Mouse (Mus musculus) intestine, postnatal 0 days (tissue): ENCODE measurements around the gene 4930562C15Rik. TPM values are rescaled to one million over a fixed set of nuclear protein-coding genes. Genes with fewer than 3 reads are reported as not detected.

Source experiments
- ATAC-seq: fragments of 200-750 bp; cut with Nextera tagmentation; 2 replicates; pipeline ENCODE4 v1.8.0; 2017; ENCODE audit warnings: mild to moderate bottlenecking, moderate TSS enrichment, moderate library complexity
- H3K27ac ChIP-seq: fragments of 300-500 bp; sonication (generic); 2 replicates; pipeline ENCODE4 v1.5.1; 2014; ENCODE audit warnings: mild to moderate bottlenecking, low read depth, low read length, moderate library complexity
- H3K27me3 ChIP-seq: fragments of 300-500 bp; sonication (generic); replicated peaks from 2 replicates; pipeline ENCODE4 v1.6.1; 2014; ENCODE audit warnings: low read length, mixed read lengths; ENCODE audit not compliant: control insufficient read depth, insufficient read depth
- H3K36me3 ChIP-seq: fragments of 300-500 bp; sonication (generic); 2 replicates; pipeline ENCODE4 v1.6.1; 2014; ENCODE audit warnings: mild to moderate bottlenecking, moderate library complexity; ENCODE audit not compliant: control insufficient read depth, insufficient read depth
- H3K4me1 ChIP-seq: fragments of 300-500 bp; sonication (generic); replicated peaks from 2 replicates; pipeline ENCODE4 v1.6.1; 2014; ENCODE audit warnings: antibody characterized with exemption, low read length, mixed read lengths; ENCODE audit not compliant: control insufficient read depth, insufficient read depth
- H3K4me2 ChIP-seq: fragments of 300-500 bp; sonication (generic); replicated peaks from 2 replicates; pipeline ENCODE4 v1.6.1; 2014; ENCODE audit warnings: low read depth, mild to moderate bottlenecking, moderate library complexity
- H3K4me3 ChIP-seq: fragments of 300-500 bp; sonication (generic); 2 replicates; pipeline ENCODE4 v1.5.1; 2014; ENCODE audit warnings: low read depth, low read length
- H3K9ac ChIP-seq: fragments of 300-500 bp; sonication (generic); 2 replicates; pipeline ENCODE4 v1.6.1; 2014; ENCODE audit warnings: mild to moderate bottlenecking, low read depth, low read length
- H3K9me3 ChIP-seq: fragments of 300-500 bp; sonication (generic); 2 replicates; pipeline ENCODE4 v1.6.1; 2016; ENCODE audit warnings: mixed run types; ENCODE audit not compliant: control insufficient read depth
- CTCF ChIP-seq: sonication (generic); IDR thresholded peaks from 2 replicates; pipeline ENCODE4 v1.5.1; 2016; ENCODE audit warnings: low read depth, mild to moderate bottlenecking, control low read depth, antibody characterized with exemption, moderate library complexity
- WGBS: fragments of 180-500 bp; shearing (Covaris S2); extraction: QIAGEN DNeasy Blood & Tissue Kit; methylation state at CpG from one replicate; pipeline ENCODE4 v1.1.7; 2014; 5-methylcytosine and 5-hydroxymethylcytosine counted together
- polyA plus RNA-seq: library from polyadenylated mRNA; unstranded; fragments of >200 nt; fragmentation: Nextera tagmentation; extraction: Ambion mirVana; gene quantifications from 2 replicates; pipeline ENCODE4 v1.2.1, GENCODE M21; 2015

4930562C15Rik gene
- polyA plus RNA-seq, 1 experiment from 2014 or later = not detected

DNA sequence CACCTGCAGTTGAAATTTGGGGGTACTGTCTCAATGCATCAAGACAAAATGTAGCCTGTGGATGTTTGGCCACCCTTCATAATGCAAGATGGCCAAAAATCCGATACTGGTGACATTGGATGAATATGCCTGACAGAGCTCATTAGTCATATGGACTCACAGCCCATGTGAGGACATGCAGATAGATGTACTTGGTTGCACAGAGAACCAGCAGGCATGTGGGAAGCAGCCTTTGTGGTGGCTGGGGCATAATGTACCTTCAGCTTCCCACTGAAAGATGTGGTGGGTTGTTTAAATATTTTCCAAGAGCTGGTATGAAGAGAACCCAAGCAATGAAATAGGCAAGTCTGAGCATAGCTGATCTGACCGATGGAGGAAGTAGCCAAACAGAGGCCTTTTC, 1.4 kb upstream of the 4930562C15Rik start:
- no peak overlapping the region for H3K4me3 ChIP-seq
- no peak for ATAC-seq
- H3K9me3 ChIP-seq = no peaks in the 10 kb centered on the region
- no peaks in the 10 kb centered on the region for H3K36me3 ChIP-seq
- TF ChIP-seq CTCF = no peak
- no peak overlapping the region for H3K9ac ChIP-seq
- 81% methylated on average over 2 of the region's 2 CpGs for WGBS
- H3K27ac ChIP-seq = no peak overlapping the region
- no peaks in the 10 kb centered on the region for H3K27me3 ChIP-seq
- no peak overlapping the region for H3K4me2 ChIP-seq
- H3K4me1 ChIP-seq = no peaks in the 10 kb centered on the region

GRCm38 (mm10) chr16:4837631-4838030, 2.4 kb downstream of the 4930562C15Rik start:
- H3K4me2 ChIP-seq = no peak overlapping the region
- TF ChIP-seq CTCF = no peak
- H3K27ac ChIP-seq = no peak overlapping the region
- WGBS = 85% methylated on average over 3 of the region's 3 CpGs
- H3K4me1 ChIP-seq = no peaks in the 10 kb centered on the region
- no peak overlapping the region for H3K9ac ChIP-seq
- no peak for ATAC-seq
- H3K36me3 ChIP-seq = no peaks in the 10 kb centered on the region
- H3K4me3 ChIP-seq = no peak overlapping the region
- no peaks in the 10 kb centered on the region for H3K9me3 ChIP-seq
- no peaks in the 10 kb centered on the region for H3K27me3 ChIP-seq

- no peak overlapping the region for H3K4me3 ChIP-seq
Measured at GRCm38 (mm10) chr16:4839552-4839951, 4.3 kb downstream of the 4930562C15Rik start.

GRCm38 (mm10) chr16:4840231-4840630, 5.0 kb downstream of the 4930562C15Rik start:
- Histone ChIP-seq H3K27ac (no peak overlapping the region), H3K4me1 (no peaks in the 10 kb centered on the region), H3K36me3 (no peaks in the 10 kb centered on the region), H3K9me3 (no peaks in the 10 kb centered on the region), H3K27me3 (no peaks in the 10 kb centered on the region), H3K4me3 (no peak overlapping the region), H3K9ac (no peak overlapping the region), H3K4me2 (no peak overlapping the region)
- no peak for ATAC-seq
- 57% methylated on average over 8 of the region's 8 CpGs for WGBS
- no peak for TF ChIP-seq CTCF

More at GRCm38 (mm10) chr16:4839552-4839951, 4.3 kb downstream of the 4930562C15Rik start:
- Histone ChIP-seq H3K4me2 (no peak overlapping the region), H3K9ac (no peak overlapping the region), H3K9me3 (no peaks in the 10 kb centered on the region), H3K4me1 (no peaks in the 10 kb centered on the region), H3K27me3 (no peaks in the 10 kb centered on the region), H3K36me3 (no peaks in the 10 kb centered on the region), H3K27ac (no peak overlapping the region)
- ATAC-seq = no peak
- no peak for TF ChIP-seq CTCF
- WGBS = 82% methylated on average over 3 of the region's 3 CpGs

GRCm38 (mm10) chr16:4847041-4847440, 11.8 kb downstream of the 4930562C15Rik start:
- Histone ChIP-seq H3K4me1 (no peaks in the 10 kb centered on the region), H3K9me3 (no peaks in the 10 kb centered on the region), H3K27ac (no peak overlapping the region), H3K4me2 (no peak overlapping the region), H3K27me3 (no peaks in the 10 kb centered on the region), H3K9ac (no peak overlapping the region), H3K4me3 (no peak overlapping the region), H3K36me3 (no peaks in the 10 kb centered on the region)
- 85% methylated on average over 3 of the region's 3 CpGs for WGBS
- no peak for ATAC-seq
- TF ChIP-seq CTCF = no peak

- no peak for ATAC-seq
- Histone ChIP-seq H3K27ac (no peak overlapping the region), H3K4me2 (no peak overlapping the region), H3K4me3 (no peak overlapping the region), H3K9me3 (no peaks in the 10 kb centered on the region), H3K27me3 (no peaks in the 10 kb centered on the region), H3K4me1 (no peaks in the 10 kb centered on the region), H3K36me3 (no peaks in the 10 kb centered on the region), H3K9ac (no peak overlapping the region)
- WGBS = 93% methylated on average over 2 of the region's 2 CpGs
- no peak for TF ChIP-seq CTCF
Measured at GRCm38 (mm10) chr16:4848090-4848489, 12.9 kb downstream of the 4930562C15Rik start.

DNA sequence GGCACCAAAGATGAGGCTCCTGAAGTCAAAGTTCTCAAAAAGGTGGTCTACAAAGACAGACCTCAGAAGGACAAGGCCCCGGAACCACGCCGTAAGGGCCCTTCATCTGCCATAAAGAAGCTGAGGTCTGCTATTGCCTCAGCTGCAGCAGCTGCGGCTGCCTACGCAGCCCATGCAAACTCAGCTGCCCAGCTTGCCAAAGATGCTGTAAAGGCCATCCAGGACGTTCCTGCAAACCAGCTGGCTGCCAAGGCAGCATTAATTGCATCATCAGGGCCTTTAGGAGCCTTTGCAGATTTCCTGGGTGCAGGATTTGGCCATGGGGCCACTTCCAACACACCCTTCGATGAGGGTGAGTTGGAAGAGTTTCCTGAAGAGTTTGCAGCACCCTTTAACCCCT, 15.1 kb downstream of the 4930562C15Rik start:
- Histone ChIP-seq H3K4me3 (no peak overlapping the region), H3K9me3 (no peaks in the 10 kb centered on the region), H3K9ac (no peak overlapping the region), H3K4me1 (no peaks in the 10 kb centered on the region), H3K27me3 (no peaks in the 10 kb centered on the region), H3K27ac (no peak overlapping the region), H3K4me2 (no peak overlapping the region), H3K36me3 (no peaks in the 10 kb centered on the region)
- TF ChIP-seq CTCF = no peak
- ATAC-seq = no peak
- 68% methylated on average over 7 of the region's 7 CpGs for WGBS
